Comparison of ENCODE assay signal across 31 mouse cellular contexts in the genomic region with DNA sequence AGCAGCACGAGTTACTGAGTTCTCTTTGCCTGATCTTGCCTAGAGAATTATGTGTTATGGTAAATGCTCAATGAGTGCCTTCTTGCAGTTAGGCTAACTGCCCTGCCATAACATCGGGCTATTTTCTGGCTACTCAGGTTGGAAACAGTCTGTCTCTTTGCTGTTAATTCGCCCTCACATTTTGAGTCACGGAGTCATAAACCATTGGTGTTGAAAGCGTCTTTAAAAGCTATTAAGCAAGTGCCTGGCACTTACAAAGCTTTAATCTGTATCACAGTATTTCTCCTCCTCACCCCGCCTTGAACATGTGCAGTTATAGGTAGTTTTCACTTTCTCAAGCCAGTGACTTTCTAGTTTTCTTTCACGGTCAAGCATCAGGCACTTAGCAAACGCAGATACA.
"Had no signal": no experiment of that assay in that cellular context is flagged by ENCODE, and none has a peak within 500 bp of the region (broad histone marks: within the 10 kb centered on the region; RNA-seq: fewer than 3 reads in every experiment).

No protein-coding gene starts in this region.

- DNase-seq: left cerebral cortex, postnatal 4 days; liver; liver, embryonic 13.5 days; liver, postnatal 0 days; lung, adult 18-20 months; lung, adult 2 months; lung, embryonic 14.5 days; lung, postnatal 10 days; lung, postnatal 14 days; lung, postnatal 36 days; lung, postnatal 4 days had no signal

- H3K4me1 ChIP-seq: limb, embryonic 15.5 days; liver, embryonic 12.5 days; liver, embryonic 13.5 days; liver, embryonic 15.5 days; megakaryocyte, embryonic 14.5 days; midbrain, embryonic 15.5 days; neural tube, embryonic 12.5 days had no signal

- H3K9me3 ChIP-seq: limb, embryonic 10.5 days; limb, embryonic 12.5 days; limb, embryonic 13.5 days; limb, embryonic 15.5 days; liver, embryonic 12.5 days; liver, embryonic 13.5 days; liver, embryonic 15.5 days; lung, embryonic 15.5 days; megakaryocyte, embryonic 14.5 days; midbrain, embryonic 10.5 days; midbrain, embryonic 12.5 days; midbrain, embryonic 13.5 days; midbrain, embryonic 15.5 days; neural tube, embryonic 12.5 days; neural tube, embryonic 13.5 days had no signal

- ATAC-seq: liver, embryonic 12.5 days; liver, postnatal 0 days; lung, postnatal 0 days; midbrain, embryonic 13.5 days; midbrain, embryonic 15.5 days; midbrain, embryonic 16.5 days had no signal

- H3K27ac ChIP-seq: limb, embryonic 10.5 days; limb, embryonic 12.5 days; limb, embryonic 13.5 days; limb, embryonic 15.5 days; liver, embryonic 12.5 days; liver, embryonic 13.5 days; liver, embryonic 14.5 days; liver, embryonic 15.5 days; lung, embryonic 15.5 days; macrophage; midbrain, embryonic 10.5 days; midbrain, embryonic 12.5 days; midbrain, embryonic 13.5 days; midbrain, embryonic 15.5 days; neural tube, embryonic 12.5 days; neural tube, embryonic 13.5 days had no signal

- H3K36me3 ChIP-seq: limb, embryonic 10.5 days; limb, embryonic 12.5 days; limb, embryonic 13.5 days; limb, embryonic 15.5 days; liver, embryonic 12.5 days; liver, embryonic 13.5 days; liver, embryonic 15.5 days; lung, embryonic 15.5 days; midbrain, embryonic 10.5 days; midbrain, embryonic 12.5 days; midbrain, embryonic 13.5 days; midbrain, embryonic 15.5 days; neural tube, embryonic 12.5 days; neural tube, embryonic 13.5 days had no signal

- H3K9ac ChIP-seq: limb, embryonic 12.5 days; limb, embryonic 13.5 days; limb, embryonic 15.5 days; liver, embryonic 12.5 days; liver, embryonic 13.5 days; liver, embryonic 14.5 days; liver, embryonic 15.5 days; liver, postnatal 0 days; lung, embryonic 14.5 days; lung, embryonic 15.5 days; midbrain, embryonic 12.5 days; midbrain, embryonic 13.5 days; midbrain, embryonic 15.5 days; neural tube, embryonic 12.5 days; neural tube, embryonic 13.5 days had no signal

- H3K4me3 ChIP-seq: limb, embryonic 10.5 days; limb, embryonic 12.5 days; limb, embryonic 13.5 days; limb, embryonic 15.5 days; liver, embryonic 12.5 days; liver, embryonic 13.5 days; liver, embryonic 15.5 days; lung, embryonic 15.5 days; megakaryocyte, embryonic 14.5 days; midbrain, embryonic 10.5 days; midbrain, embryonic 12.5 days; midbrain, embryonic 13.5 days; midbrain, embryonic 15.5 days; myocyte; neural tube, embryonic 12.5 days; neural tube, embryonic 13.5 days had no signal

- H3K27me3 ChIP-seq: limb, embryonic 12.5 days; limb, embryonic 13.5 days; limb, embryonic 15.5 days; liver, embryonic 12.5 days; liver, embryonic 13.5 days; liver, embryonic 15.5 days; lung, embryonic 15.5 days; megakaryocyte, embryonic 14.5 days; neural tube, embryonic 12.5 days; neural tube, embryonic 13.5 days had no signal

- H3K4me2 ChIP-seq: limb, embryonic 12.5 days; limb, embryonic 13.5 days; limb, embryonic 15.5 days; liver, embryonic 11.5 days; liver, embryonic 12.5 days; liver, embryonic 13.5 days; liver, embryonic 15.5 days; lung, embryonic 14.5 days; lung, embryonic 15.5 days; midbrain, embryonic 12.5 days; midbrain, embryonic 13.5 days; midbrain, embryonic 15.5 days; neural tube, embryonic 12.5 days; neural tube, embryonic 13.5 days had no signal
